Comparison of ENCODE assay signal across 8 mouse cellular contexts in genomic region chr15:80798367-80799073, GRCm38 (mm10).
DNase-seq lines count a peak whose midpoint lies in the region; ATAC-seq and TF ChIP-seq lines count a peak whose summit lies in the region.

No protein-coding gene starts in this region.

- H3K9me3 ChIP-seq in hindbrain, embryonic 10.5 days, result no peaks in the 10 kb centered on the region
- no peaks in the 10 kb centered on the region for H3K9me3 ChIP-seq in lung, postnatal 0 days (ENCODE audit: low read length)

- H3K36me3 ChIP-seq in hindbrain, embryonic 10.5 days, result no peaks in the 10 kb centered on the region
- no peaks in the 10 kb centered on the region for H3K36me3 ChIP-seq in lung, postnatal 0 days (ENCODE audit: insufficient read depth, low read length)

- peak; percentile 57 for TF ChIP-seq CTCF in lung, postnatal 0 days (IDR thresholded peaks at IDR 0.05)

- TF ChIP-seq EP300 in lung, postnatal 0 days (IDR thresholded peaks at IDR 0.05), result peak; percentile 69

- peak overlapping the region; percentile 70 for H3K4me3 ChIP-seq in hindbrain, embryonic 10.5 days
- peak overlapping the region; percentile 50 for H3K4me3 ChIP-seq in lung, postnatal 0 days (ENCODE audit: low read depth, low read length)

- peak overlapping the region; percentile 96 for H3K27ac ChIP-seq in hindbrain, embryonic 10.5 days
- peak overlapping the region; percentile 81 for H3K27ac ChIP-seq in lung, postnatal 0 days (ENCODE audit: low read length)

- H3K4me1 ChIP-seq in hindbrain, embryonic 10.5 days (replicated peaks), result peaks cover 41% of the 10 kb centered on the region
- H3K4me1 ChIP-seq in lung, postnatal 0 days (ENCODE audit: insufficient read depth, low read depth, low read length), result peaks cover 5% of the 10 kb centered on the region; the same call in 1 of the 2 replicates

- H3K4me2 ChIP-seq in lung, postnatal 0 days (replicated peaks; ENCODE audit: low read depth, low read length), result peak overlapping the region; percentile 63

- peak; percentile 85 for ATAC-seq in frontal cortex, adult (ENCODE audit: low TSS enrichment)
- ATAC-seq in lung, postnatal 0 days, result peak; percentile 95

- under 1% methylated on average over 17 of the region's 17 CpGs for WGBS in hindbrain, embryonic 10.5 days
- WGBS in lung, postnatal 0 days, result under 1% methylated on average over 17 of the region's 17 CpGs

- H3K27me3 ChIP-seq in hindbrain, embryonic 10.5 days (ENCODE audit: insufficient read depth, poor library complexity, severe bottlenecking), result no peaks in the 10 kb centered on the region
- no peaks in the 10 kb centered on the region for H3K27me3 ChIP-seq in lung, postnatal 0 days (replicated peaks; ENCODE audit: insufficient read depth, low read length)

- DNase-seq in MN1 (ENCODE audit: low spot score), result peak; percentile 99
- peak; percentile 98 for DNase-seq in cerebellum, adult 9-10 months
- DNase-seq in hindbrain, embryonic 10.5 days (ENCODE audit: low spot score), result peak; percentile 89
- peak; percentile 97 for DNase-seq in layer of hippocampus, adult 9-11 months
- peak; percentile 100 for DNase-seq in lung, postnatal 0 days (ENCODE audit: low spot score)
- peak; percentile 72 for DNase-seq in ovary, postnatal 14 days (ENCODE audit: low spot score)
- peak; percentile 94 for DNase-seq in thymus, postnatal 14 days

- peak overlapping the region; percentile 41; the same call in 1 of the 2 replicates for H3K9ac ChIP-seq in lung, postnatal 0 days (replicated peaks; ENCODE audit: low read depth)

Comparison
In these comparisons a context has a peak if more than half of its experiments do, and no peak if none do; other contexts are left out.
1. Peak in every context shown above with its lines: DNase-seq, ATAC-seq, H3K4me3 ChIP-seq and H3K27ac ChIP-seq.